Mouse (Mus musculus) left cerebral cortex, adult 8-10 months (tissue): ENCODE measurements around the gene Arhgap19. TPM values are rescaled to one million over a fixed set of nuclear protein-coding genes. Genes with fewer than 3 reads are reported as not detected.

ENCODE experiments used
- DNase-seq, 2 experiments: peaks; one replicate each; pipeline ENCODE4 v3.0.0; 2022; ENCODE audit warnings: low spot score in 2 of 2
- total RNA-seq, 4 experiments: library from RNA; stranded (reverse); gene quantifications; 2 replicates each; pipeline ENCODE4 v1.2.4; 2022

Arhgap19 gene
- total RNA-seq, 4 experiments from 2014 or later: 3.2 to 5.5 (median 3.8) TPM

GRCm38 (mm10) chr19:41743396-41743795, 58.5 kb downstream of the Arhgap19 start, which contains the start of gene Slit1:
TSS of gene Slit1 (minus strand) at chr19:41743665.
- peak; percentile 47 to 53 for DNase-seq

- no peak for DNase-seq
Observed at GRCm38 (mm10) chr19:41738896-41739295, 63.0 kb downstream of the Arhgap19 start.

GRCm38 (mm10) chr19:41738429-41738805, 63.4 kb downstream of the Arhgap19 start:
- DNase-seq: no peak

- peak; percentile 21 to 63 for DNase-seq
Observed at GRCm38 (mm10) chr19:41737657-41738428, 64.0 kb downstream of the Arhgap19 start.

- DNase-seq: peak in 1 of 2 experiments; percentile 62
Observed at GRCm38 (mm10) chr19:41734685-41735084, 67.2 kb downstream of the Arhgap19 start.

GRCm38 (mm10) chr19:41725491-41725890, 76.4 kb downstream of the Arhgap19 start:
- DNase-seq: no peak

- DNase-seq: no peak
Observed at GRCm38 (mm10) chr19:41724831-41725470, 76.9 kb downstream of the Arhgap19 start.

GRCm38 (mm10) chr19:41723337-41723736, 78.5 kb downstream of the Arhgap19 start:
- DNase-seq: no peak

GRCm38 (mm10) chr19:41719436-41719835, 82.4 kb downstream of the Arhgap19 start:
- no peak for DNase-seq

Other genes starting within 250 kb of the Arhgap19 start
- gene Gm340, start 219.7 kb downstream of the Arhgap19 start, total RNA-seq: 10 to 100 TPM; 13.5 to 15.5 (median 14.8) TPM
- gene Slit1, start 58.4 kb downstream of the Arhgap19 start, total RNA-seq: 10 to 100 TPM; 43.6 to 51.7 (median 48.7) TPM
- 10 to 100 TPM; 18.5 to 22.1 (median 20.7) TPM for gene Frat1, start 27.9 kb upstream of the Arhgap19 start, total RNA-seq
- 1 to 10 TPM; 5.9 to 8.2 (median 6.5) TPM for gene Frat2, start 46.1 kb upstream of the Arhgap19 start, total RNA-seq
- gene Rrp12, start 94.1 kb upstream of the Arhgap19 start, total RNA-seq: 10 to 100 TPM; 30.1 to 33.4 (median 30.9) TPM
- 100 to 1,000 TPM; 554 to 587 (median 579) TPM for gene Pgam1, start 109.9 kb upstream of the Arhgap19 start, total RNA-seq
- gene Exosc1, start 131.4 kb upstream of the Arhgap19 start, total RNA-seq: 10 to 100 TPM; 26.0 to 31.7 (median 29.0) TPM
- gene Zdhhc16, start 131.4 kb upstream of the Arhgap19 start, total RNA-seq: 10 to 100 TPM; 38.1 to 43.7 (median 42.7) TPM
- 10 to 100 TPM; 29.3 to 43.8 (median 34.7) TPM for gene Mms19, start 179.1 kb upstream of the Arhgap19 start, total RNA-seq
- 10 to 100 TPM; 12.0 to 13.2 (median 12.5) TPM for gene Ubtd1, start 179.7 kb upstream of the Arhgap19 start, total RNA-seq
- under 1 TPM in 2 of 4 experiments, not detected in 2; 0.62 to 0.81 TPM for gene Ankrd2, start 234.0 kb upstream of the Arhgap19 start, total RNA-seq
- gene Hoga1, start 243.6 kb upstream of the Arhgap19 start, total RNA-seq: 1 to 10 TPM; 4.8 to 6.0 (median 5.2) TPM